Mouse (Mus musculus) thymus, postnatal 14 days (tissue): ENCODE measurements around the gene Tmprss7.

ENCODE experiments used
- DNase-seq: peaks from one replicate; pipeline ENCODE4 v3.0.0; 2021

Gene Tmprss7

DNA sequence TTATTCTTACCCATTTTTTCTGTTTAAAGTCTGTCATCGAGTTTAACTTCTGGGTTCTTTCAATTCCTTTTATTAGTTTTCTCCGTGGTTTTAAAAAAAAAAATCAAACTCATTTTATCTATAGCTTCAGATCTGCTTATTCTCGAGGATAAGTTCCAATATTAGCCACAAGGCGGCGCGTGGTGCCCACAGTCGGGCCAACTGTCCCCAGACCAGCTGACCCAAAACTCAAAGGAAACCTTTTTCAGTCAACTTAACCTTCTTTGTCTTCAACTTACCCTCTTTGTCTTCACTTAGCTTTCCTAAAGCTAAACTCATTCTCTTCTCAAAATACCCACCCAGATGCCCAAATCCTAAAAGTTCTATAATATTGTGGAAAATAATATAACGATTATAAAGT lies 8.6 kb downstream of the Tmprss7 start:
- DNase-seq = peak; percentile 30

DNA sequence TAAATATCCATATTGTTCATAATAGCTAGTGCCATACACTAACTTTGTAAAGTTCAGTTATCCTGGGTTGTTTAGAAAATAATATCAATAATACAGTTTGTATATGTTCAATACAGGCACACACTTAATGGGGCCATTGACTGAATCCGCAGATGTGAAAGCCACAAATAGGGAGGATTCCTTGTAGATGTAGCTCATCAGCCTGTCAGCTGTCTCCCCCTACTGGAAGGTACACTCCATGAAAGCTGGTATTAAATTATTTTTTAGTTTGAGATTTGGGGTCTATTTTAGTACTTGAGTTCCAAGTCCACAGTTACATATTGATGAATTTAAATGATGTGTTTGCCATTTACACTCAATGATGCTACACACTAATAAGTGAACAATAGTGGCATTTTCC lies 17.0 kb downstream of the Tmprss7 start:
- DNase-seq = no peak

DNA sequence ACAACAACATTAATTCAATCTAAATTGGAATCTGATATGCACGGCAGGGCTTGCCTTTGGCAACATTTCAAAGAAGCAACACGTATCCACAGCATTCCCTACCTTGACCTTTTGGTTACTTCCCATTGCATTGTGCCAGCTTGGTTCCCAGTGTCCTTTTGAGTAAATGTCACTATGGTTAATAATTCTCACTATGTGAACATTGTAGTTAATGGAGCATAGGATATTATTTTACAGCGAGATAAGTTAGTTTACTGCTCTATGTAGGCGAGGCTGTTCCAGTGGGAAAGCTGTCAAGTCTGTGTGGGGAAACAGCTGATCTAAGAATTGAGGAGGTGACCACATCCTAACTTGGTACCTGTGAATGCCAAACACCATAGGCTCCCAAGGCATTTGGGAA lies 23.5 kb downstream of the Tmprss7 start:
- no peak for DNase-seq

DNA sequence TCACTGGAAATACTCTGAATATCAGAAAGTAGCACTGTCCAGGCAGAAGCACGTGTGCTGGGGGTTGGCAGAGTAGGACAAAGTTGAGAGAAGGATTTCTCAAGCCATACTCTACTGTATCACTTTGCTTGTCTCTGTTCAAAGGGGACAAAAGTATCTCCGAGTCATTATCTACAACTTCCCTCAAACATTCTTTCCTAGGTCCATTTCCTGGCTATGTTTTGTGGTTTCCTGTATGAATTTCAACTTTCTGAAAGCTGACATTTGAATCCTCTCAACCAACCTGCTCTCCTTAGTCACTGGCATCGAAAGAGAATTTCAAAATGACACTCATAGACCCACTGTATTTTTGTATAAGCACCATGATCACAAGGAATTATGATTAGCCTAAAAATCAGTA lies 25.3 kb downstream of the Tmprss7 start:
- no peak for DNase-seq

DNA sequence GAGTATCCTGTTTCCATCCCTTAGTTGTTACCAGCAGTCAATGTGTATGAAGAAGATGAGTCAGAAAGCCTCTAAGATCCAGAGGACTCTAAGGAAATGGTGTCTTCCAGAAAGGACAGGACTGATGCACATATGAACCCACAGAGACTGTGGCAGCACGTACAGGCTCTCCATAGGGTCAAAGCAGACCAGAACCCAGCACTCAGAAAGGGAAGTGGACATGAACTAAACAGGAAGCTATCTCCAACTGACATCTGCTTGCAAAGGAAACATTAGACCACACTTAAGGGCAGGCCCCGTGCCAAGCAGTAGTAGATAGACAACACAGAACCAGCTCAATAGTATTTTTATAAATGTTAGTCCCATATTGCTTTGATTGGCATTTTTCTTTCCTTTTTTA lies 27.3 kb downstream of the Tmprss7 start:
- DNase-seq = no peak

DNA sequence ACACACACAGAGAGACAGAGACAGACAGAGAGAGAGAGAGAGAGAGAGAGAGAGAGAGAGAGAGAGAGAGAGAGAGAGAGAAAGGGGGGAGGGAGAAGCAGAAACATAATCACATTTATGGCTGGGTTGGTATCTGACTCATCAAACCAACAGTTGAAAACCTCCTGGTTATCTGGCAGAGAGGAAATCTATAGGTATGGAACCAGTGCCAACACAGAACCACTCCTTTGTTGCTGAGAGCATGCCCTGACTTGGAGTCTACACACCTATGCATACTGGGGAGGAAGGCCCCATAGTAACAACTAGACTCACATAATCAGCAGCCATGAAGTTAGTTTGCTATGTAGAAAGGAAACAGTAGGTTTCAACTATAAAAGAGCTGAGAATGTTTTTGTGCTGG lies 31.1 kb downstream of the Tmprss7 start:
- no peak for DNase-seq

DNA sequence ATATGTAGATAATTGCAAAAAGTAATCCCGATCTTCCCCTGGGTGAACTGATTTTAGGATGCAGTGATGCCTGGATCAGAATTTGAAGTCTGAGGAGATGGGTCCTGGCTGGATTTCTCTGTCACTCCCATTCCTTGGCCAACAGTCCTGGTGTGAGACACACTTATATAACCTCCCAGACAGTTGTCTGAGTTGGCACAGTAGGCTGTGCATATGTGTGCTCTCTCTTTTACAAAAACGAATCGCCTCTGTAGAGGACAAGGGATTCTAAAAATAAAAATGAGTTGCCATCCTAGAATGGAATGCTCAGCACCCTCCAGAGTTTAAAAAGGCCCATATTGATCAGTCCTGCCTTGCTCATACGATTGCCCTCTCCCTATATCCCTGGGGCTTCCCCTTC lies 33.9 kb downstream of the Tmprss7 start:
- no peak for DNase-seq

DNA sequence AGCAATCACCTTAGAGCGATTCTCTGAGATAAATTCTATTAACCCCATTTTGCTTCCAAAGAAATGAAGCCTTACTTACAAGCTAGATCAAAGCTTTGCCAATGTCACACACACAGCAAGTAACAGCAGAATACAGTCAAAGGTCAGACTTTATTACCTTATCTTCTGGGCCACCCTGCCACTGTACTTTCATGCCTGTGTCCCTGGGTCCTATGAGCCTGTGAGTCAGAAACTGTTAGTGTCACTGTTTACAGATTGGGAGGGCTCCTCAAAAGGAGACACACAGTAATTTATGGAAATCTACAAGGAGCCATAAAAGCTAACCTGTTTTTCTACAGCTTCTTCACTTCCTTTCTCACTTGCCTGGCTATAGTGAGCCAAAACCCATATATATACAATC lies 35.2 kb downstream of the Tmprss7 start:
- DNase-seq = no peak

DNA sequence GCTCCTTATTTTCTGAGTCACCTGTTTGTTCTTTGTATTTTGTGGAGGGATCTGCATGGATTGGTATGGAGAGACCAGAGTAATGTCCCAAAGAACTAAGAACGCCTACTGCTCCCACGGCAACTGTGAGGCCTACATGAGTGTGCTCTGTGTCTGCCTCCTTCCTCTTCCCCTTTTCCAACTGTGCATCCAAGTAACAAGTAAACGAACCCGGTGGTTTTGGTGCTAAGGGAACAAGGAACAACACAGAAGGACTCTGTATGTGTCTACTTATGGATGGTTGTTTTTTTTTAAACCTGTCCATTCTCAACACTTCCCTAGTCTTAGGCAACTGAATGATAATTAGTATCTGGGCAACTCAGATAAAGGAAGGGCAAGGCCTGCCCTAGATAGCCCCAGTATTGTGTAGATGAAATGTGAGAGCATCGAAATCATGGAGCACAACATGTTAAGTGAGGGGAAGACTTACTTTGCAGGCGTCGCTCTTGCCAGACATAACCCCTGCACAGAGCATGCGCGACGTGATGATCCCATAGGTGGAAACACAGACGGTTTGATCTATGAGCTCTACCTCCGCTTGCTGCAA lies 35.8 kb downstream of the Tmprss7 start:
- DNase-seq = no peak

DNA sequence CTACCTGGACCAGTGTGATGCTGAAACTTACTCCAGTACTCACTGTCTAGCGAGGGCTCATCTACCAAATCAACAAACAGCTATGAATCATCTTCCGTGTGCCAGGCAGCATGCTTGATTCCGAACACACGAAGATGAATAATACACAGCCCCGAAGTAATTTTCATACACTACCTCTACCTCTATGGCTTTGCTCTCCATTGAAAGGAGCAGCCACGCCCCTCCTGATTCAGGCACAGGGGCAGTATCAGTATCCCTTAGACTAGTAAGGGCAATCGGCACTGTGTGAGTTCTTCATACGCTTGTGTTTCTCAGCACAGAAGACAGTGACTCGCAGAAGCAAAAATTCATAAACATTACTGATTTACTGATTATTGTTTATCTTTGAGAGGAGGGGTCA lies 39.0 kb downstream of the Tmprss7 start:
- no peak for DNase-seq

DNA sequence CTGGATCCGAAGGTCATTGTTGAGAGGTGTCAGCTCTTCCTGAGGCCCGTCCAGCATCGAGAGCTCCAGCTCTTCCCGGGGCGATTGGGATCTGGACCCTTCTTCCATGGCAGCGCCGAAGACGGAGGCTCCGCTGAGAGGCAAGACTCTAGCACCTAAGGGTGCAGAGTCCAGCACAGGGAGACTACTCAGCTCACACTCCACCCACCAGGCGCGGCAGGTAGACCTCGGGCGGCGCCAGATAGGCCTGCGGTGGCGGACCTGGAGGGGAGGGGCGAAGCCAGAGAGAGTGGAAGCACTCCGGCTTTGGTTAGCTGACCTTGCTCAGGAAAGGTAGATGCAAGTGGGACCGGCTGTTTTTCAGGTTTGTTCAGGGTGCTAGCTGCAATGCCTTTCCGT lies 39.5 kb downstream of the Tmprss7 start, which contains the start of gene BC016579:
Gene BC016579 (minus strand): TSS at position 135 of the 399 bp plus-strand sequence.
- peak; percentile 25 for DNase-seq

DNA sequence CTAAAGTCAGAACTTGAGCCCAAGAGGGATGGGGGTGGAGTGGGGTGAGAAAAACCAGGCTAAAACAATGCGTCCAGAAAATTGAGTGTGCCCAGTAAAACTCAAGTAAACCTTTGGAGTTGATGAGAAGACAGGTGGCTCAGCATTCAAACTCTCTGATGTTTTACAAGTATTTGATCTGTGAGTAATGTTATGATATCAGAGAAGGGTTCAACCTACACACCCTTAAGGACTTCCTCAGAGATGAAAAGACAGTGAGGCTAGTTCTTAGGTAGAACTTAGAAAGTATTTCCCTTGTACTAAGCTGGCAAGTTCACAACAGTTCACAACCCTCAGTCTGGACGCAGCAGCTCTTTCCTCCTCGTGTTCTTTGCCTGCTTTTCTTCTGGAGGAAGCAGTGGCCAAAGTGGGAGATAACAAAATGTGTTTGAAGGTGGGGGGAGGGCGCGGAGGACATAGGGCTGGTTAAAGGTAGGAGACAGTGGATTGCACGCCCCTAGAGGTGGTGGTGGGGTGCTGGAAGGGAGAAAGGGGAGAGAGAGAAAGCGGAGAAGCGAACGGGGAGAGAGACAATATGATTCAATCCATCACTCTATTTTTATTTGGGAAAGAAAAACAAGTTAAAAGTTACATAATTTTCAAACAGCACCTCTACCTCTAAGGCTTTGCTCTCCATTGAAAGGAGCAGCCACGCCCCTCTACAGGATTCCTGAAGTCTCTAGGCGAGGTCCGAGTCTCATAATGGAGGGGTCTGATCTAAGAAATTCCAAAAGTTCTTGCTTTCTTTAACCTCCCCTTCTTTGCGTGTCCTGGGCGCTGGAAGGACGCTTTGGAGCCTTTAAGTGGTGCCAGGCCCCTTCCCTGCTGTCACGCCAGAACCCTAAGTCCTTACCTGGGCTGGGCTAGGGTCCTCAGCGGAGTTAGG lies 40.2 kb downstream of the Tmprss7 start:
- no peak for DNase-seq

DNA sequence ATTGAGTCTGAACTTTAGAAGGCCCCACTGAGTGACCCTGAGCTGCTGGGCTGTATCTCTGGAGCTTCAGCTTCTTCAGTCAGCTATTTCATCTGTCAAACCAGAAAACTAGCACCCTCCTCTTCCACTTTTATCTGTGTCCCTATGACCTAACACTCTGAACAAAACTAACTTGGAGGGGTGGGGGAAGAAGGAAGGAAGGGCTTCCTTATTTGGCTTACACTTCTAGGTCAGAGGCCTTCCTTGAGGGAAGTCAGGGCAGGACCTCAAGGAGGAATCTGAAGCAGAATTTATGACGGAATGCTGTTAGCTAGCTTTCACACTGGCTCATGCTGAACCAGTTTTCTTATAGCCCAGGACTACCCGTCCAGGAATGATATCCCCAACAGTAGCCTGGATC lies 42.0 kb downstream of the Tmprss7 start:
- no peak for DNase-seq

DNA sequence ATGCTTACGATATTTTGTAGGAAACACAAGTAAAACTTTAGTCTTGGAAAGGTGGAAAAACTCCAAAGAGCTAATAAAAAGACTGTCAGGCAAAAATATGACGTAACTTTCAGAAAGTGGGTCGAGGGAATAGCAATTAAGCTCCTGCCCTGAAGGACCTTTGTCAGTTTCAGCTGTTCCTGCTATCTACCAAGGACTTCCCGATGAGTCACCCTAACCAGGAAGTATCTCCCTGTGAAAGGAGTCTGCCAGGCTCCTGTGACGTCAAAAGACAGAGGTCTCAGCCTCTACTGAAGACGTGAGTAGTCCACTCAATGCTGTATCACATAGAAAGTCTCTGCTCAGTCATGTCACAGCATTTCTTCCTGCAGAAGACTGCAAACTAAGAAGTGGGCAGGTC lies 49.1 kb downstream of the Tmprss7 start:
- DNase-seq = no peak

DNA sequence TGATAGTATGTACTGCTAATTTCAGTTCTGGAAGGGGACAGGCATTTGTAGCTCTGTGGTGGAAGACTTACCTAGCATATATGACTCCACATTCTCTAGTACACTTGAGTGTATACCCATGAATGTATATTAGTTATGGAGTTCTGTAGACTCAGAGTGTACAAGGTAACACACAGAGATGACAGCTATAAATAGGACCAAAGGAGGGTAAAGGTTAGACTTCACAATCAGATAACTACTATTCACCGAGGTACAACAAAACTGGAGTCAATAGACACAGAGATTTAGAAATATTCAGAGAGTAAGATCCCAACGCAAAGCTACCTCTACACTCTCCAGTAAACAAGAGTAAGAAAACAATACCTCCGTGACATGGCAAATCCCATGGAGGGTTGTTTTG lies 49.5 kb downstream of the Tmprss7 start:
- no peak for DNase-seq

DNA sequence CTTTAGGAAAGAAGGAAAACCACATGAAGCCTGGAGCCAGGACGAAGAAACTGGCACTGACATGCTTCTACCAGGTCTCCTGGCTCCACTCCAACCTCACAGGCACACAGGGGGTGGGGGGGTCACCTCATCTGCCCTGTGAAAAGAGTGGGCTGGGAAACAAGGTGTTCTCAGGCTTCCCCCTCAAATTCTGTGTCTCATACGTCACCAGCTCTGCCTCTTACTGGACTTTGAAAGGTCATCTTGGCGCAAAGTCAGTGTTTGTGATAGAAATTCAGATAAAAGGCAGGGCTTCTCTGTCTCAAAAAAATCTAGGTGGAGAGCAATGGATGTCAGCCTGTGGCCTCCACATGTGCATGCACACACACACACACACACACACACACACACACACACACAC lies 52.2 kb downstream of the Tmprss7 start:
- DNase-seq = no peak

DNA sequence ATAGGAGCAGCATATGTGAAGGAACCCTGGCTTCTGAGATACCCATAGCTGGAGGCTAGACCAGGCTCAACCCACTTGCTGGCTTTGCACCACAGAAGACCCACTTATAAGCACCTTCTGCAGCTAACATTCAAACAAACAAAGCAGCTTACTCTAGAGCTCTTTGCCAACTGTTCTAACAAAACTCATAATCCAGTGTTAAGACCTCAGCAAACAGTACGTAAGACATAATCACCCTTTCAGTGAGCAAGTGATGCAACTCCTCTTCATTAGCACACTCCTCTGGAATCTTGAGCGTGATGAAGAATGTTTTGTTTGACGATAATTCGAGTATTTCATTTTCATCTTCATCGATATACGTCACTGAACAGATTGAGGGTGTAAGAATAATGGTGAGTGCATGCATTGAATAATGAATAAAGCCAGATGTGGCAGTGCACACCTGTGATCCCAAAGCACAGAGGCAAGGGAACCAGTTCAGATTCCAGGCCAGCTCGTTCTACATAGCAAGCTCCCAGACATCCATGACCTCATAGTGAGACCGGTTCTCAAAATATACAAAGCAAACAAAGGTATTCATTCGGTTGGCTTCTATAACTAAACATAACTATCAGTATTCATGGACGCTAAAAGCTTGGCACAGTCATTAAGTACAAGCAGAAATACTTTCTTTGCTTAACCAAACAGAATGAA lies 53.2 kb downstream of the Tmprss7 start:
- no peak for DNase-seq

DNA sequence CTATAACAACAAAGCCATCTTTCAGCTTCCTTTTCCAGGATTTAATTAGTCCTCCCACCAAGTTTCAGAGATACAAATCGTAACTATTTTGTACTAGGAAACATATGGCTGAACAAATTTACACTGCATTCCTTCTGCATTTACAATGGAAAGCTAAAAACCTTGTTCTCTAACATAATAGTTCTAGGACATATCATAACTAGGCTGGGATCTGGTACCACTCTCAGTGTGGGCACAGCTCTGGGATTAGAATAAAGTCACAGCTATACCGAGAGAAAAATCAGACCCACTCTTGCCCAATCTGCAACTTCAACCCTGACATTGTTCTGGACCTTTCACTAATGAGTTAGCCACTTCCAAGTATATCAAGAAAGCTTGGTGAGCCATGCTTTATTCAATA lies 57.6 kb downstream of the Tmprss7 start:
- DNase-seq = no peak

DNA sequence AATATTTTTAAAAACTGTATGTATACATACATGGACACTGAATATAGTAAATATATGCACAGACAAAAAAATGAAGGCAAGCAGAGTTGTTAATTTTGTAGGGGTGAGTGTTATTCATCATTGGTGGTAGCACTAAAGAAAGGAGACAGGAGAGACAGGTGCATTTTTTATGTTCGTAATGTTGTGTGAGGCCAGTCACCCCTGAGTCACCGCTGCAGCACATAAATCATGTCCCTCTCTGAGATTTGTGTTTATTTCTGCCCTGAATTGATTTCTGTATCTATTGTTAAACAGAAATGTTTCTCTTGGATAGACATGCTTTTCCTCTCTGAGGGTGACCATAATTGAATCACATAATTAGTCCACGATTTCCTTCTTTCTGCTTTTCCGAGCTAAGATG lies 61.0 kb downstream of the Tmprss7 start:
- no peak for DNase-seq

DNA sequence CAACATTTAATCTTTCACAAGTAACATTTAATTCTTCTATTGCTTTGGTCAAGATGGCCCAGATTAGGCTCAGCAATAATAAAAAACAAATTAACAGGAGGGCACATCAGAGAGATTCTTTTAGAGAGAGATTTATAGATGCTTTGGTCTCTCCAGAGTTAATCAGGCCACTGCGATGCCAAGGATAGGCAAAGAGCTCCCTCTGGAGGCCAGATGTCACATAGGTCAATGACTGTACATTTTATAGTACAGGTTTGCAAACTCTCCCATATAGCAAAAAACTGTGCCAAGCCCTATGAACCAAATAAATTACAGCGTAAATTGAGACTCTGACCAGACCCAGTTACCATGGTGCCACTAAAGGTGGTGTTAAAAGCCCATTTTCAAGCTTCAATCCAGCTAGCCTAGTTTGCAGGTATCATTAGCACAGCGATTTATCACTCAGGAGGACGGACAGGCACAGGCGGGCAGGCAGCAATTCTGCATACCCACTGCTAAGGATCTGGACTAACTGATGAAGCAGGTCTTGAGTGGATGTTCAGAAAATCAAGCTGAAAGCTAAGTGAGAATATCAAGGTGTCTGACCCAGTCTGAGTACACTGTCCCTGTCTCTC lies 63.0 kb downstream of the Tmprss7 start:
- DNase-seq = peak; percentile 69

DNA sequence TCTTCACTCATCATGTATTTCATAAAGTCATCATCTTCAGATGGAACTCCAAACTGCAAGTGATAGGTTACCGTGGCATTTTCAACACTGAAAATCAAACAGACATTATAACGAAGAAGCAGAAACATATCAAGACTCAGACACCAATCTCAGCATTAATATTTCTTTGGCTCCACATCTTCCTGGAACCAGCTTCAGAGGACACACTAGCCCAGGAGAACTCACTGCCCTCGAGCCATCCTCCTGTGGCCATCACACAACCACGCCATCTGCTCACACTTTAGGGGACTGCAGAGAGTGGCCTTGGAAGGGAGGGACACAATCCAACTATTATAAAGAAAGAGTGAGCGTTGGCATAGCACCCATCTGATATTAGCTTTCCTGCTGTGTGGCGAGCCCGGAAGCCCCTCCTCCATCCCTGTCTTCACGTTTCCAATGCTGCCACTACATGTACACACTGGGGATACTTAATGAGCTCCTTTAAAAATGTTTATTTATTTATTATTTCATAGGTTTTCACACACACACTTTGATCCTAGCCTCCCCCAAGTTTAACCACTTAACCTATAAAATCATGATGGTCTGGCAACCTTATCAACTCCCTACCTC lies 63.9 kb downstream of the Tmprss7 start:
- DNase-seq = no peak

DNA sequence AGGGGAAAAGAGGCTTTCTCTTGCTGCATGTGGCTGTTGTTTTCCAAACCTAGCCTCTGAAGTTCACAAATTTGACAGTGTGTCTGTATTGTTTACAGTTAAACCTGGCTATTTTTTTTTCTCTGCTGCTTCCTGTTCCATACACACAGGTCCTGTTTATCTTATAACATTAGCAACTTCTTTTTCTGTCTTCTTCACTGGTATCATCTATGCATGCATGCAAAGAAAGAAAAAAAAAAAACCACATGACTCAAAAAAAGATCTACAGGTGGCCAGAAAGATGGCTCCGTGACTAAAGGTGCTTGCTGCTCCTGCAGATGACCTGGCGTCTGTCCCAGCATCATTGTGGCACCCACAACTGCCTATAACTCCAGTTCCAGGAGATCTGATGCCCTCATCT lies 68.1 kb downstream of the Tmprss7 start:
- no peak for DNase-seq

DNA sequence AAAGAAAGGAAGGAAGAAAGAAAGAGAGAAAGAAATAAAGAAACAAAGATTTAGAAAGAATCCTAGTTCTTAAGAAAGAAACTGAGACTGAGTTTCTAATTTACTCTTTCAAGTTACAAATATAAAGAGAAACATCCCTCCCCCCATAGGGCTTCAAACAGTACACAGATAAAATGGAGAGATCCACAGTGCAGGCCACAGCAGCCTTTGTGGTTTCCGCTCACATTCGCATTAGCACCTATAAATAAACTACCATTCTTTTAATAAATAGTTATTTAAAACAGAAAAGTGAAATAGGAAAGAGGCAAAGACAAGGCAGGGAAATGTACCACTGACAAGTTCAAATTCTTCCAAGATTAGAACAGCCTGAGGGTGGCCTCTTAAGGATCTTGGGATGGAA lies 68.7 kb downstream of the Tmprss7 start:
- DNase-seq = no peak
